Mouse (Mus musculus): ENCODE results near the gene H2-M3. TPM values are rescaled to one million over a fixed set of nuclear protein-coding genes. Genes with fewer than 3 reads are reported as not detected.

H2-M3 gene
- total RNA-seq, 2 experiments from 2014 or later: 3.2 to 4.0 TPM

Other genes starting within 250 kb of the H2-M3 start
- gene Mog, start 246.8 kb upstream of the H2-M3 start, total RNA-seq (2021): not detected
- gene Gabbr1, start 224.3 kb upstream of the H2-M3 start, total RNA-seq (2021): 10 to 100 TPM; 14.0 to 17.2 TPM
- gene Olfr90, start 181.7 kb upstream of the H2-M3 start, total RNA-seq (2021): not detected
- not detected for gene Olfr91, start 171.9 kb upstream of the H2-M3 start, total RNA-seq (2021)
- not detected for gene Olfr92, start 150.1 kb upstream of the H2-M3 start, total RNA-seq (2021)
- gene Olfr93, start 108.7 kb upstream of the H2-M3 start, total RNA-seq (2021): not detected
- gene Ubd, start 76.3 kb upstream of the H2-M3 start, total RNA-seq (2021): not detected
- gene Olfr94, start 69.2 kb upstream of the H2-M3 start, total RNA-seq (2021): not detected
- not detected for gene Olfr95, start 57.1 kb upstream of the H2-M3 start, total RNA-seq (2021)
- not detected for gene Olfr96, start 50.1 kb upstream of the H2-M3 start, total RNA-seq (2021)
- not detected for gene Olfr97, start 32.9 kb upstream of the H2-M3 start, total RNA-seq (2021)
- gene Olfr98, start 6.5 kb upstream of the H2-M3 start, total RNA-seq (2021): not detected
- not detected for gene Olfr99, start 13.2 kb downstream of the H2-M3 start, total RNA-seq (2021)
- not detected for gene Olfr101, start 34.1 kb downstream of the H2-M3 start, total RNA-seq (2021)
- not detected for gene Olfr102, start 46.8 kb downstream of the H2-M3 start, total RNA-seq (2021)
- gene Olfr103, start 69.5 kb downstream of the H2-M3 start, total RNA-seq (2021): not detected
- not detected for gene Olfr104-ps, start 89.4 kb downstream of the H2-M3 start, total RNA-seq (2021)
- not detected for gene Olfr105-ps, start 108.8 kb downstream of the H2-M3 start, total RNA-seq (2021)
- not detected for gene Olfr106-ps, start 120.2 kb downstream of the H2-M3 start, total RNA-seq (2021)
- gene Olfr107, start 129.0 kb downstream of the H2-M3 start, total RNA-seq (2021): not detected
- gene Olfr108, start 175.3 kb downstream of the H2-M3 start, total RNA-seq (2021): not detected
- not detected for gene Olfr109, start 188.7 kb downstream of the H2-M3 start, total RNA-seq (2021)
- not detected for gene H2-M2, start 213.3 kb downstream of the H2-M3 start, total RNA-seq (2021)
- not detected for gene Olfr110, start 222.2 kb downstream of the H2-M3 start, total RNA-seq (2021)
- gene Olfr111, start 237.8 kb downstream of the H2-M3 start, total RNA-seq (2021): not detected